In genomic region chr4:94557145-94557544, GRCm38 (mm10) we compare ENCODE assay signal across 9 mouse cellular contexts. TPM values are rescaled to one million over a fixed set of nuclear protein-coding genes. Genes with fewer than 3 reads are reported as not detected.
DNase-seq lines count a peak whose midpoint lies in the region; ATAC-seq and TF ChIP-seq lines count a peak whose summit lies in the region.
"Had no signal": no experiment of that assay in that cellular context is flagged by ENCODE, and none has a peak within 500 bp of the region (broad histone marks: within the 10 kb centered on the region; RNA-seq: fewer than 3 reads in every experiment).

No protein-coding gene starts in this region.

- no peak for ATAC-seq in cerebellum, adult (ENCODE audit: insufficient number of reproducible peaks, low FRiP score, low TSS enrichment)
- peak; percentile 25; the same call in 1 of the 2 replicates for ATAC-seq in neural tube, embryonic 12.5 days (ENCODE audit: low FRiP score, low read depth)
- ATAC-seq in intestine, postnatal 0 days = no peak
- peak; percentile 7; the same call in 1 of the 2 replicates for ATAC-seq in stomach, embryonic 14.5 days (ENCODE audit: insufficient number of reproducible peaks, insufficient read depth, low FRiP score, low read depth)

- TF ChIP-seq CTCF in intestine, postnatal 0 days (IDR thresholded peaks at IDR 0.05; ENCODE audit: low read depth) = no peak

- no peaks in the 10 kb centered on the region for H3K9me3 ChIP-seq in neural tube, embryonic 12.5 days
- no peaks in the 10 kb centered on the region for H3K9me3 ChIP-seq in intestine, postnatal 0 days (ENCODE audit: control insufficient read depth)
- H3K9me3 ChIP-seq in stomach, embryonic 14.5 days (ENCODE audit: control insufficient read depth, low read depth, low read length) = no peaks in the 10 kb centered on the region

- peaks cover 8% of the 10 kb centered on the region; the same call in 1 of the 2 replicates for H3K4me1 ChIP-seq in neural tube, embryonic 12.5 days
- H3K4me1 ChIP-seq in intestine, postnatal 0 days (replicated peaks; ENCODE audit: control insufficient read depth, insufficient read depth, low read length) = no peaks in the 10 kb centered on the region; the same call in 1 of the 2 replicates
- H3K4me1 ChIP-seq in stomach, embryonic 14.5 days (ENCODE audit: control insufficient read depth, insufficient read depth, low read length) = 0 out of 2 replicates have a peak, but pooled peaks cover 9% of the 10 kb centered on the region

- H3K27me3 ChIP-seq in neural tube, embryonic 12.5 days (replicated peaks) = no peaks in the 10 kb centered on the region
- no peaks in the 10 kb centered on the region for H3K27me3 ChIP-seq in intestine, postnatal 0 days (replicated peaks; ENCODE audit: control insufficient read depth, insufficient read depth, low read length)
- H3K27me3 ChIP-seq in stomach, embryonic 14.5 days (ENCODE audit: control insufficient read depth, insufficient read depth, low read length) = no peaks in the 10 kb centered on the region

- no peak overlapping the region for H3K9ac ChIP-seq in neural tube, embryonic 12.5 days
- H3K9ac ChIP-seq in intestine, postnatal 0 days (ENCODE audit: low read depth, low read length) = no peak overlapping the region
- H3K9ac ChIP-seq in stomach, embryonic 14.5 days (replicated peaks; ENCODE audit: low read depth, low read length) = no peak overlapping the region

- no peak overlapping the region for H3K27ac ChIP-seq in neural tube, embryonic 12.5 days
- H3K27ac ChIP-seq in intestine, postnatal 0 days (ENCODE audit: low read depth, low read length) = no peak overlapping the region
- H3K27ac ChIP-seq in stomach, embryonic 14.5 days (ENCODE audit: low read length) = no peak overlapping the region

- H3K36me3 ChIP-seq in neural tube, embryonic 12.5 days = no peaks in the 10 kb centered on the region
- H3K36me3 ChIP-seq in intestine, postnatal 0 days (ENCODE audit: control insufficient read depth, insufficient read depth) = no peaks in the 10 kb centered on the region
- H3K36me3 ChIP-seq in stomach, embryonic 14.5 days (ENCODE audit: control insufficient read depth, insufficient read depth, low read length) = no peaks in the 10 kb centered on the region

- H3K4me2 ChIP-seq in neural tube, embryonic 12.5 days (replicated peaks) = no peak overlapping the region
- H3K4me2 ChIP-seq in intestine, postnatal 0 days (replicated peaks; ENCODE audit: low read depth) = peak overlapping the region; percentile 71
- 0 out of 2 replicates have a peak overlapping the region, but pooled peaks have one; percentile 18 for H3K4me2 ChIP-seq in stomach, embryonic 14.5 days (replicated peaks; ENCODE audit: low read depth, low read length)

- WGBS in neural tube, embryonic 12.5 days = 77% methylated on average over 7 of the region's 7 CpGs
- 74% methylated on average over 7 of the region's 7 CpGs for WGBS in intestine, postnatal 0 days
- WGBS in stomach, embryonic 14.5 days = 69% methylated on average over 7 of the region's 7 CpGs

- H3K4me3 ChIP-seq in neural tube, embryonic 12.5 days = no peak overlapping the region
- peak overlapping the region; percentile 100 for H3K4me3 ChIP-seq in intestine, postnatal 0 days (ENCODE audit: low read depth, low read length)
- peak overlapping the region; percentile 87 for H3K4me3 ChIP-seq in stomach, embryonic 14.5 days (ENCODE audit: low read depth, low read length)

- peak; percentile 11 for DNase-seq in cerebellum, adult 11-12 months
- DNase-seq in neural tube, embryonic 10.5 days (ENCODE audit: extremely low spot score, low spot score) = no peak
- no peak for DNase-seq in urinary bladder, postnatal 14 days (ENCODE audit: low spot score)
- no peak for DNase-seq in lung, adult 18-20 months

RNA-seq across cellular contexts. Expression of gene Caap1, which starts 0.5 kb away (rescaled TPM):
- polyA plus RNA-seq in neural tube, embryonic 12.5 days (2016; fragmentation: Nextera tagmentation; extraction: Ambion mirVana) = 34.3 and 36.8 TPM in 2 replicates
- 9.3 and 9.8 TPM in 2 replicates for polyA plus RNA-seq in intestine, postnatal 0 days (2015; fragmentation: Nextera tagmentation; extraction: Ambion mirVana)
- 19.6 and 22.6 TPM in 2 replicates for polyA plus RNA-seq in stomach, embryonic 14.5 days (2014; fragmentation: Nextera tagmentation; extraction: Ambion mirVana)

RNA-seq across cellular contexts. Expression of gene Gm10306, which starts 0.8 kb away (rescaled TPM):
- polyA plus RNA-seq in neural tube, embryonic 12.5 days (2016; fragmentation: Nextera tagmentation; extraction: Ambion mirVana) = not detected in 2 replicates
- polyA plus RNA-seq in intestine, postnatal 0 days (2015; fragmentation: Nextera tagmentation; extraction: Ambion mirVana) = not detected in 2 replicates
- 0.88 TPM in 1 of 2 replicates, not detected in the other for polyA plus RNA-seq in stomach, embryonic 14.5 days (2014; fragmentation: Nextera tagmentation; extraction: Ambion mirVana)
- polyA plus RNA-seq: neural tube, embryonic 11.5 days had no signal

RNA-seq across cellular contexts. Expression of gene Plaa, which starts 45.9 kb away (rescaled TPM):
- polyA plus RNA-seq in neural tube, embryonic 12.5 days (2016; fragmentation: Nextera tagmentation; extraction: Ambion mirVana) = 92.9 and 97.1 TPM in 2 replicates
- polyA plus RNA-seq in intestine, postnatal 0 days (2015; fragmentation: Nextera tagmentation; extraction: Ambion mirVana) = 31.5 and 34.3 TPM in 2 replicates
- 64.6 and 66.7 TPM in 2 replicates for polyA plus RNA-seq in stomach, embryonic 14.5 days (2014; fragmentation: Nextera tagmentation; extraction: Ambion mirVana)

RNA-seq across cellular contexts. Expression of gene Ift74, which starts 57.1 kb away (rescaled TPM):
- polyA plus RNA-seq in neural tube, embryonic 12.5 days (2016; fragmentation: Nextera tagmentation; extraction: Ambion mirVana) = 44.2 and 47.8 TPM in 2 replicates
- polyA plus RNA-seq in intestine, postnatal 0 days (2015; fragmentation: Nextera tagmentation; extraction: Ambion mirVana) = 9.9 and 10.1 TPM in 2 replicates
- polyA plus RNA-seq in stomach, embryonic 14.5 days (2014; fragmentation: Nextera tagmentation; extraction: Ambion mirVana) = 35.7 and 38.6 TPM in 2 replicates

Comparison
In these comparisons a context has a peak if more than half of its experiments do, and no peak if none do; other contexts are left out.
1. ATAC-seq: peak in neural tube, embryonic 12.5 days (single experiment) and stomach, embryonic 14.5 days (single experiment); none in cerebellum, adult (single experiment) and intestine, postnatal 0 days (single experiment).